Mouse (Mus musculus): ENCODE results near the gene Gprc6a. TPM values are rescaled to one million over a fixed set of nuclear protein-coding genes. Genes with fewer than 3 reads are reported as not detected.
A peak's percentile ranks its signal among the peaks of the same experiment; 100 is the strongest.

Gprc6a gene
- polyA plus RNA-seq, 1 experiment from 2014 or later: not detected

- no peak overlapping the region for H3K4me3 ChIP-seq (ENCODE audit: low read length)
- no peaks in the 10 kb centered on the region for H3K27me3 ChIP-seq (replicated peaks; ENCODE audit: control insufficient read depth, insufficient read depth, low read length)
- 83% methylated on average over 2 of the region's 2 CpGs for WGBS
- no peak overlapping the region for H3K27ac ChIP-seq (ENCODE audit: low read length)
- peaks cover 5% of the 10 kb centered on the region; the same call in 1 of the 2 replicates for H3K4me1 ChIP-seq (ENCODE audit: control insufficient read depth, insufficient read depth, low read length)
- ATAC-seq: no peak
- H3K4me2 ChIP-seq (ENCODE audit: low read depth, low read length): no peak overlapping the region
- no peak overlapping the region for H3K9ac ChIP-seq (ENCODE audit: low read depth, low read length)
- H3K36me3 ChIP-seq (ENCODE audit: control insufficient read depth, insufficient read depth, low read length): no peaks in the 10 kb centered on the region
- no peaks in the 10 kb centered on the region for H3K9me3 ChIP-seq (ENCODE audit: control insufficient read depth, low read length)
These were observed 39.7 kb downstream of the Gprc6a start for GRCm38 (mm10) chr10:51591574-51591973.

GRCm38 (mm10) chr10:51590139-51590574 lies 41.1 kb downstream of the Gprc6a start, which contains the start of gene Fam162b:
Gene Fam162b, minus strand, starts transcription at chr10:51590517.
- peak; percentile 80 for ATAC-seq
- H3K36me3 ChIP-seq (ENCODE audit: control insufficient read depth, insufficient read depth, low read length): no peaks in the 10 kb centered on the region
- no peak within 1 kb of the TSS for H3K27ac ChIP-seq (ENCODE audit: low read length)
- H3K27me3 ChIP-seq (replicated peaks; ENCODE audit: control insufficient read depth, insufficient read depth, low read length): no peaks in the 10 kb centered on the region
- H3K4me2 ChIP-seq (ENCODE audit: low read depth, low read length): peak within 1 kb of the TSS; percentile 63
- H3K4me1 ChIP-seq (ENCODE audit: control insufficient read depth, insufficient read depth, low read length): peaks cover 5% of the 10 kb centered on the region; the same call in 1 of the 2 replicates
- peak within 1 kb of the TSS; percentile 41 for H3K4me3 ChIP-seq (ENCODE audit: low read length)
- 3% methylated on average over 19 of the region's 19 CpGs for WGBS
- H3K9ac ChIP-seq (ENCODE audit: low read depth, low read length): 0 out of 2 replicates have a peak within 1 kb of the TSS, but pooled peaks have one; percentile 21
- no peaks in the 10 kb centered on the region for H3K9me3 ChIP-seq (ENCODE audit: control insufficient read depth, low read length)

GRCm38 (mm10) chr10:51584919-51585318 lies 46.3 kb downstream of the Gprc6a start:
- Histone ChIP-seq H3K27me3 (replicated peaks; ENCODE audit: control insufficient read depth, insufficient read depth, low read length) (no peaks in the 10 kb centered on the region), H3K9ac (ENCODE audit: low read depth, low read length) (no peak overlapping the region), H3K9me3 (ENCODE audit: control insufficient read depth, low read length) (no peaks in the 10 kb centered on the region), H3K36me3 (ENCODE audit: control insufficient read depth, insufficient read depth, low read length) (no peaks in the 10 kb centered on the region), H3K27ac (ENCODE audit: low read length) (no peak overlapping the region), H3K4me2 (ENCODE audit: low read depth, low read length) (no peak overlapping the region), H3K4me1 (ENCODE audit: control insufficient read depth, insufficient read depth, low read length) (no peaks in the 10 kb centered on the region), H3K4me3 (ENCODE audit: low read length) (no peak overlapping the region)
- no peak for ATAC-seq

- WGBS: 85% methylated on average over 1 of the region's 1 CpGs
- H3K4me3 ChIP-seq (ENCODE audit: low read length): no peak overlapping the region
- no peaks in the 10 kb centered on the region for H3K36me3 ChIP-seq (ENCODE audit: control insufficient read depth, insufficient read depth, low read length)
- H3K9me3 ChIP-seq (ENCODE audit: control insufficient read depth, low read length): no peaks in the 10 kb centered on the region
- H3K9ac ChIP-seq (ENCODE audit: low read depth, low read length): no peak overlapping the region
- no peaks in the 10 kb centered on the region for H3K4me1 ChIP-seq (ENCODE audit: control insufficient read depth, insufficient read depth, low read length)
- no peak overlapping the region for H3K27ac ChIP-seq (ENCODE audit: low read length)
- no peak for ATAC-seq
- H3K27me3 ChIP-seq (replicated peaks; ENCODE audit: control insufficient read depth, insufficient read depth, low read length): no peaks in the 10 kb centered on the region
- H3K4me2 ChIP-seq (ENCODE audit: low read depth, low read length): no peak overlapping the region
These were observed 46.9 kb downstream of the Gprc6a start for GRCm38 (mm10) chr10:51584378-51584777.

GRCm38 (mm10) chr10:51571225-51571996 lies 59.9 kb downstream of the Gprc6a start:
- no peak overlapping the region for H3K9ac ChIP-seq (ENCODE audit: low read depth, low read length)
- H3K4me2 ChIP-seq (ENCODE audit: low read depth, low read length): no peak overlapping the region
- no peaks in the 10 kb centered on the region for H3K9me3 ChIP-seq (ENCODE audit: control insufficient read depth, low read length)
- H3K36me3 ChIP-seq (ENCODE audit: control insufficient read depth, insufficient read depth, low read length): no peaks in the 10 kb centered on the region
- H3K4me3 ChIP-seq (ENCODE audit: low read length): no peak overlapping the region
- H3K27me3 ChIP-seq (replicated peaks; ENCODE audit: control insufficient read depth, insufficient read depth, low read length): no peaks in the 10 kb centered on the region
- H3K4me1 ChIP-seq (ENCODE audit: control insufficient read depth, insufficient read depth, low read length): no peaks in the 10 kb centered on the region
- no peak overlapping the region for H3K27ac ChIP-seq (ENCODE audit: low read length)
- ATAC-seq: peak; percentile 94
- WGBS: 67% methylated on average over 9 of the region's 9 CpGs

Other genes with a start within 250 kb of the Gprc6a start
- gene Gm49339, start 150.8 kb downstream of the Gprc6a start, polyA plus RNA-seq (2015; fragmentation: Nextera tagmentation; extraction: Ambion mirVana): 0.72 TPM in 1 of 2 replicates, not detected in the other
- 0.70 and 0.98 TPM in 2 replicates for gene Lilr4b, start 150.8 kb downstream of the Gprc6a start, polyA plus RNA-seq (2015; fragmentation: Nextera tagmentation; extraction: Ambion mirVana)
- 1.6 and 2.3 TPM in 2 replicates for gene Lilrb4a, start 140.5 kb downstream of the Gprc6a start, polyA plus RNA-seq (2015; fragmentation: Nextera tagmentation; extraction: Ambion mirVana)
- gene Fam162b, start 40.9 kb downstream of the Gprc6a start, polyA plus RNA-seq (2015; fragmentation: Nextera tagmentation; extraction: Ambion mirVana): 7.7 and 10.5 TPM in 2 replicates
- 1.7 and 1.8 TPM in 2 replicates for gene Rfx6, start 46.3 kb upstream of the Gprc6a start, polyA plus RNA-seq (2015; fragmentation: Nextera tagmentation; extraction: Ambion mirVana)

Data from intestine, embryonic 16.5 days (tissue).